Mouse (Mus musculus) olfactory bulb, adult 2 months (tissue): ENCODE data around the gene Sdccag8.

Source experiments
- CTCF ChIP-seq: fragments of 200-500 bp; IDR thresholded peaks from 2 replicates; pipeline ENCODE4 v1.5.1; 2012; ENCODE audit warnings: low read depth, mild to moderate bottlenecking, low read length, moderate library complexity; ENCODE audit not compliant: insufficient read depth
- POLR2A ChIP-seq: fragments of 200-500 bp; IDR thresholded peaks from 2 replicates; pipeline ENCODE4 v1.6.1; 2012; ENCODE audit warnings: mild to moderate bottlenecking, low read depth, low read length, moderate library complexity; ENCODE audit not compliant: insufficient read depth

DNA sequence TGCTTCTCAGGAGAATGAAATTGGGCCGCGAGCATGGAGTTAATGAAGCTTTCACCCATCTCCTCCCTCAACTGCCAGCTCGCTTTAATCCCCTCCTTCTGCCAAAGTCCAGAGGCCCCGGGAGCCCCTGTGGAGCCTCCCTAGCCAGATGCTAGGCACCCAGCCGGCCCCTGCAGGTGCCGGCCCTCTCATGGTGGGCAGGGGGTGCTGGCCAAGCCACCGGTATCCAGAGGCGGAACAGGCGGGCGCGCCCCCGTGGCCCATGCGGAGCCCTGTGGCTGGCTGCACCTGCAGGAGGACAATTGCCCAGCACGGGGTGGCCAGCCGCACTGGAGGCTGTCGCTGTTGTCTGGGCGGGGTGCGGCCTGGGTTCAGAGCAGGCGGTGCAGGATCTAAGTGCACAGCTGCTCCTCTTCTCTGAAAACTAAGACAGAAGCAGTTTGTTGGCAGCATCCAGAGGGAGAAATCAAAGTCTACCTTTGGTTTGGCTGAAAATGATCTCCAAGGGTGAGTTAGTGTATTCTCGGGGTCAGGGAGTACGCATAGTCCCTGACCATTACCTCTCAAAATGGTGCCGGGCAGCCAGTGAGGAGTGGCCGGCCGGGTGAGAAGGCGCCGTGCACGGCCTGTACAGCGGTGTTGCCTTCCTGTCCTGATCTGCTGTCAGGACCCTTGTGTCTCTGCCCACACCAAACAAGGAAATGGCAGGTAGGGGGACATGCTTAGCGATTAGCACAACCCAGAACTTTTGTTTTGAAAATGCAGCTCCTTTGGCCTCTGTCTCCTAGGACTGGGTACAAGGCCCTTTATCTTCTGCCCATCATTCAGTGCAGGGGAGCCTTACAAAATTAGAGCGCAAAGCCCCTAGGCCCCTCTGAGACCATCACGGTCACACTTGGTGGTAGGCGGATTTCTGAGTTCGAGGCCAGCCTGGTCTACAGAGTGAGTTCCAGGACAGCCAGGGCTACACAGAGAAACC is 183.5 kb downstream of the Sdccag8 start:
- TF ChIP-seq CTCF (no peak), POLR2A (no peak)
